Mouse (Mus musculus) stomach, postnatal 0 days (tissue): ENCODE measurements around the gene Chst11. TPM values are rescaled to one million over a fixed set of nuclear protein-coding genes. Genes with fewer than 3 reads are reported as not detected.

Experiments used
- ATAC-seq: fragments of 200-750 bp; cut with Nextera tagmentation; 2 replicates; pipeline ENCODE4 v1.8.0; 2017; ENCODE audit not compliant: low FRiP score, low TSS enrichment
- DNase-seq: peaks from one replicate; pipeline ENCODE4 v3.0.0-alpha.2; 2016; ENCODE audit warnings: low spot score
- H3K27ac ChIP-seq: fragments of 300-500 bp; sonication (generic); replicated peaks from 2 replicates; pipeline ENCODE4 v1.5.1; 2014; ENCODE audit warnings: mild to moderate bottlenecking, control low read depth
- H3K27me3 ChIP-seq: fragments of 300-500 bp; sonication (generic); 2 replicates; pipeline ENCODE4 v1.6.1; 2014; ENCODE audit warnings: low read length; ENCODE audit not compliant: control insufficient read depth, insufficient read depth
- H3K36me3 ChIP-seq: fragments of 300-500 bp; sonication (generic); 2 replicates; pipeline ENCODE4 v1.6.1; 2014; ENCODE audit warnings: low read length, mixed read lengths; ENCODE audit not compliant: control insufficient read depth, insufficient read depth
- H3K4me1 ChIP-seq: fragments of 300-500 bp; sonication (generic); replicated peaks from 2 replicates; pipeline ENCODE4 v1.6.1; 2014; ENCODE audit warnings: antibody characterized with exemption; ENCODE audit not compliant: control insufficient read depth, insufficient read depth
- H3K4me2 ChIP-seq: fragments of 300-500 bp; sonication (generic); replicated peaks from 2 replicates; pipeline ENCODE4 v1.6.1; 2014; ENCODE audit warnings: low read depth, mild to moderate bottlenecking, control low read depth, moderate library complexity
- H3K4me3 ChIP-seq: fragments of 300-500 bp; sonication (generic); 2 replicates; pipeline ENCODE4 v1.5.1; 2014; ENCODE audit warnings: low read depth, low read length, control low read depth
- H3K9ac ChIP-seq: fragments of 300-500 bp; sonication (generic); 2 replicates; pipeline ENCODE4 v1.6.1; 2014; ENCODE audit warnings: mild to moderate bottlenecking, low read length, control low read depth, mixed read lengths
- H3K9me3 ChIP-seq: fragments of 300-500 bp; sonication (generic); 2 replicates; pipeline ENCODE4 v1.6.1; 2016; ENCODE audit warnings: low read length; ENCODE audit not compliant: control insufficient read depth
- CTCF ChIP-seq: IDR thresholded peaks from 2 replicates; pipeline ENCODE4 v1.5.1; 2016; ENCODE audit warnings: antibody characterized with exemption, low read depth, mild to moderate bottlenecking, moderate library complexity
- EP300 ChIP-seq: optimal IDR thresholded peaks from 2 replicates; pipeline ENCODE3; 2016; ENCODE audit warnings: antibody characterized with exemption
- WGBS: fragments of 180-500 bp; shearing (Covaris S2); extraction: QIAGEN DNeasy Blood & Tissue Kit; methylation state at CpG from one replicate; pipeline ENCODE4 v1.1.7; 2014; 5-methylcytosine and 5-hydroxymethylcytosine counted together
- polyA plus RNA-seq: library from polyadenylated mRNA; unstranded; fragments of >200 nt; fragmentation: Nextera tagmentation; extraction: Ambion mirVana; gene quantifications from 2 replicates; pipeline ENCODE4 v1.2.1, GENCODE M21; 2015

The Chst11 gene
- polyA plus RNA-seq, 1 experiment from 2014 or later: 0.45 TPM

DNA sequence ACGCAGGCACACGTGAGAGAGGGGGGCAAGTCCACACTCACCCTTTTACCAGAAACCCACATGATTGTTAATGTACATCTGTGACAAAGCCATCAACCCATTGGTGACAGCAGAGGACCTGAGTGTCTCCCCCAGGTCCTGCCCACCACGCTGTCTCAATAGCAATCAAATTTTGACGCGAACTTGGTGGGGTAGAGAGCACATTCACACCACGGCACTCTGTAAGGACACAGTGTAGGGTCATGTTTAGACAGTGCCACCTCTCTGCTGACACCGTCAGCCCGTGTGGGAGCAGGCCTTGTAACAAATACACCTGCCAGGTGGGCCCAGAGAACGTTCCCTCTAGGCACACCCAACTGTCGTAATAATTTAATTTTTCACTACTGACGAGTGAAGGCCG, 224.1 kb downstream of the Chst11 start:
- ATAC-seq: no peak
- whole genome bisulfite sequencing: 59% methylated on average over 12 of the region's 12 CpGs
- Histone ChIP-seq H3K4me3 (no peak overlapping the region), H3K9me3 (no peaks in the 10 kb centered on the region), H3K27me3 (no peaks in the 10 kb centered on the region), H3K9ac (no peak overlapping the region), H3K27ac (no peak overlapping the region), H3K4me1 (no peaks in the 10 kb centered on the region), H3K4me2 (no peak overlapping the region), H3K36me3 (no peaks in the 10 kb centered on the region)
- TF ChIP-seq EP300: no peak
- TF ChIP-seq CTCF: no peak
- no peak for DNase-seq

DNA sequence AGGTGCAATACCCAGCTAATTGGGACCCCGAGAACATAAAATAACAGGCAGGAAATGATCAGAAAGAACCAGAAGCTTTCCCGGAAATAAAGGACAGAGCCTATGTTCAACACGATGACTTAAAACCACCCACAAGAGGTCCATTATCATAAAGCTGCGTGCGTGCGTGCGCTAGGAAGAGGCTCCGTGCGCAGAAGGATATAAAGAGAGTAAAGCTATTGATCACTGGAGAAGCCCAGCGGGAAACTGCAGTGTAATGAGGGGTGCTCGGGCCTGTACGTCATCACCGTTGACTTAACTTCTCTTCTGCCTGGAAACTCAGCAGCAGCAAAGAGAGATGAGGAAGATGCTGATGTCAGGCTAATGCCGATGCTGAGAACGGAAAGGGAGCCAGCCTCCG, 224.8 kb downstream of the Chst11 start:
- Histone ChIP-seq H3K9me3 (no peaks in the 10 kb centered on the region), H3K4me2 (no peak overlapping the region), H3K27me3 (no peaks in the 10 kb centered on the region), H3K4me3 (no peak overlapping the region), H3K36me3 (no peaks in the 10 kb centered on the region), H3K9ac (no peak overlapping the region), H3K4me1 (no peaks in the 10 kb centered on the region), H3K27ac (no peak overlapping the region)
- DNase-seq (no peak), ATAC-seq (no peak)
- TF ChIP-seq CTCF (no peak), EP300 (no peak)
- 80% methylated on average over 16 of the region's 16 CpGs for WGBS

DNA sequence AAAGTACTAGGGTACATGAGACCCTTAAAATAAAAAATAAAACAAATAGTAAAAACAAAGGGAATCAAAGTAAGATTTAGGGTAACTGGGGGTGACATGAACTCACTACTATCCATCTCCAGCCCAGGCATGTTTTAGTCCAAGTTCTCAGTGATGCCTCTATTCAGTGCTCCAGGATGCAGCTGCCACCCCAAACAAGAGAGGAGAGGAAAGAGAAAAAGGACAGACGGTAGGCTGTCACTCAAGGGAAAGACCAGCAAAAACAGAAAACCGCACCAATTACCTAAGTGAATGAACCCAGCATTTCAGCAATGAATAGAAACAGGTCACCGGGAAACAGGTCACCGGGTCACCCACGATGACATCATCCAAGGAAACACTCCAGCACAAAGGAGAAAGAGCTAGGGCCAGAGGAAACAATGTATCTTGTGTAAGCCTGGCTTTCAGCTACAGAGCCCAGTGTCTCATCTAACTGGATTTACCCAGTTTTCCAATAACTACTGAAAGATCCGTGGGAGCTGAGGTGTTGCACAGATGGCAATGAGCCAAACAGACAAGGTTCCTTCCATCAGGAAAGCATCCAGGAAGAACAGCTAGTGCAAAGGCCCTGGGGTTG, 225.8 kb downstream of the Chst11 start:
- no peaks in the 10 kb centered on the region for H3K36me3 ChIP-seq
- TF ChIP-seq EP300: no peak
- TF ChIP-seq CTCF: no peak
- WGBS: 47% methylated on average over 6 of the region's 6 CpGs
- no peak overlapping the region for H3K4me3 ChIP-seq
- no peak overlapping the region for H3K27ac ChIP-seq
- no peak overlapping the region for H3K4me2 ChIP-seq
- H3K4me1 ChIP-seq: no peaks in the 10 kb centered on the region
- ATAC-seq (no peak), DNase-seq (no peak)
- no peaks in the 10 kb centered on the region for H3K27me3 ChIP-seq
- no peaks in the 10 kb centered on the region for H3K9me3 ChIP-seq
- no peak overlapping the region for H3K9ac ChIP-seq

DNA sequence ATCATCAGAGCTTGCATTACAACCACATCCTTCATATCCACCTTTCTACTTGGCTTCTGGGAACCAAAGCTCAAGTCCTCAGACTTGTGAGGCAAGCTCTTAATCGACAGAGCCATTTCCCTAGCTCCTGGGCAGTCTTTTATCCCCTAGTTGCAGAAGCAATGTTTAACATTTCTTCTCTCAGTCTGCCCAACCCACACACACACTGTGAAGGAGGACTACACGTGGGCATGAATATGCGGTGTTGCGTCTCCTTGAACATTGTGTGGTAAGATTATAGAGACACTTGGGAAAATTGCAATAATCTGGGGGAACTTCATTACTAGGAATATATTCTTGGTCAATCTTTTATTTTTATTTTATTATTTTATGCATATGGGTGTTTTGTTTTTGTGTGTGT, 227.3 kb downstream of the Chst11 start:
- ATAC-seq: no peak

DNA sequence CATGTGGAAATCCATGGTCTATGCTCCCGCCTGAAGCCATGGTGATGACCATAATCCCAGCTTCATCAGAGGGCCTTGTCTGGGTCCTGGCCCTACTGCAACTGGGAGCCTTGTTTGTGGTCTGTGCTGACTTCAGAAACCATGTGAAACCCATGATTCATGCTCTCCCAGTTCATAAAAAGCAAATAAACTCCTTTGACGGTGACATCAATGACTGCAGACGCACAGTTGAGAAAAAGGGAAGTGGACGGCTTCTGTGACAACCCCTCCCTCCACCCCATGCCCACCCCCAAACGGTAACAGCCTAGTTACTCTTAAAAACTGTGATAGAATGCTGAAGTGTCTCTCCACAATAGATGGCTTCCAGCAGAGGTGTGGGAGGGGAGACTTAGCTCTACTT, 230.3 kb downstream of the Chst11 start:
- no peak for DNase-seq
- 55% methylated on average over 5 of the region's 5 CpGs for WGBS
- H3K9me3 ChIP-seq: no peaks in the 10 kb centered on the region
- H3K4me1 ChIP-seq: no peaks in the 10 kb centered on the region
- no peaks in the 10 kb centered on the region for H3K36me3 ChIP-seq
- no peak for TF ChIP-seq CTCF
- TF ChIP-seq EP300: no peak
- H3K27ac ChIP-seq: no peak overlapping the region
- H3K27me3 ChIP-seq: no peaks in the 10 kb centered on the region
- H3K9ac ChIP-seq: no peak overlapping the region
- no peak overlapping the region for H3K4me2 ChIP-seq
- no peak for ATAC-seq
- H3K4me3 ChIP-seq: no peak overlapping the region

More for the DNA sequence above, 227.3 kb downstream of the Chst11 start:
- H3K4me3 ChIP-seq: no peak overlapping the region
- no peak overlapping the region for H3K4me2 ChIP-seq
- H3K4me1 ChIP-seq: no peaks in the 10 kb centered on the region
- no peaks in the 10 kb centered on the region for H3K36me3 ChIP-seq
- H3K27ac ChIP-seq: no peak overlapping the region
- 92% methylated on average over 4 of the region's 4 CpGs for WGBS
- no peak overlapping the region for H3K9ac ChIP-seq
- TF ChIP-seq EP300: no peak
- TF ChIP-seq CTCF: no peak
- H3K9me3 ChIP-seq: no peaks in the 10 kb centered on the region
- no peaks in the 10 kb centered on the region for H3K27me3 ChIP-seq
- no peak for DNase-seq

DNA sequence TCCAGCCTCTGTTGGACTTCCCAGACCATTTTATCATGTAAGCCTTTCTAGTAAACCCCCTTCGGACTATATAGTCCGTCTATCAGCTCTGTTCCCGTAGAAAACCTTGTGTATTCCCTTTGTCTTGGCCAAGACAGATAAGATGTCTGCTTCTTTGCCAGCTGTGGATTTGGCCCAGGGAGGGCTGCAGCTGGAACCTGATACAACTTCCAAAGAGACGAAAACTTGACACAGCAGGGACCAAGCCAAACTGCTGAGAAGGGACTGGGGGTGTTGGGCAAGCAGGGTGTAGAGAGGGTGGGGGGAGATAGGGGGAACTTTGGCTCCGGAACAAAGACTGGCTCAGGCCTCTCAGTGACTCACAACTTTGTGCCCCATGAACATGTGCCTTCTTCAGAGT, 232.0 kb downstream of the Chst11 start:
- Histone ChIP-seq H3K4me2 (no peak overlapping the region), H3K27me3 (no peaks in the 10 kb centered on the region), H3K9ac (no peak overlapping the region), H3K36me3 (no peaks in the 10 kb centered on the region), H3K27ac (no peak overlapping the region), H3K4me1 (no peaks in the 10 kb centered on the region), H3K4me3 (no peak overlapping the region), H3K9me3 (no peaks in the 10 kb centered on the region)
- TF ChIP-seq CTCF (no peak), EP300 (no peak)
- ATAC-seq: no peak
- 36% methylated on average over 5 of the region's 5 CpGs for WGBS
- DNase-seq: no peak
